Mouse (Mus musculus) layer of hippocampus, postnatal 36 days (tissue): ENCODE measurements at regions not wholly inside any gene's neighbourhood (a gene's known extent, or its start where the extent isn't known, plus 50 kb on each side); places are given as distances from the start of the nearest gene placed in this dataset.
"Not testable (repeated sequence)": the region's sequence is repeated elsewhere in the genome, so short reads cannot be mapped to it uniquely, and the experiment has no call there.

Source experiments
- DNase-seq, 2 experiments: peaks; one replicate each; pipeline ENCODE4 v3.0.0; 2022

- no peak for DNase-seq
Measured at GRCm38 (mm10) chr3:8163030-8163429, 1446.9 kb downstream of the Zfp704 start.

GRCm38 (mm10) chr3:8161997-8162756, 1447.7 kb downstream of the Zfp704 start:
- DNase-seq: no peak

DNA sequence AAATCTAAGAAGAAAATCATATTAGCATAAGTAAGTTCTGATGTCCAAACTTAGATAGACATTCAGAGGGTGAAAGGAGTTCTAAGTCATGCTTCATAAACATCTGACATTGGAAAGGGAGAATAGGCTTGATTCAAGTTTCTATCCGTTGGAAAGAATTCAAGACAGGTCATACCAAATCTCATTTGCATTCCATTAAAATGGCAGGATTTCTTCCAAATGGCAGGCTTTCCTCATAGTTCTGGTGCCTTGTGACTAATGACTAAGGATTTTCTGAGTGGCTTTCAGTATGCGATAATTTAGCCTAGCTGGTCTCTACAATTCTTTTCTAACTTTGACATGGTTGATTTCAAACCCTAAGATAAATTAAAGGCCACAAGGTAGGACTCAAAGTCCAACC, 1466.9 kb downstream of the Zfp704 start:
- DNase-seq: no peak

DNA sequence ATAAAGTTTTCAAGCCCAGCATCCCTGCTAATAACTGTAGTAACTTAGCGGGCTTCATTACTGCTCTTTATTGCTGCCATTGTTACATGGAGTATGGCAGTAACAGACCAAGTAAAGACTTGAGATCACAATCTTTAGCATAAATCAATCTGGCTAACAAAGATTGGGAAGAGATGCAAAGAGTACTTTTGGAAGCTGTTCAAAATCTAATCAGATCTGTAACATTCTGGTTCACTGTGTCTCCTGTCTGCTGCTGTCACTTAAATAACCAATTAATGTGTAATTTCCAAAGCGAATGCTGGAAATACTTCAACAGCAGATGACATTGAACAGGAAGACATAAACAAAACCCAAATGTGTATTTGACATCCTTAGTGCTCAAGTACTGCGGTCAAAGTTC, 1467.7 kb downstream of the Zfp704 start:
- DNase-seq: no peak

DNA sequence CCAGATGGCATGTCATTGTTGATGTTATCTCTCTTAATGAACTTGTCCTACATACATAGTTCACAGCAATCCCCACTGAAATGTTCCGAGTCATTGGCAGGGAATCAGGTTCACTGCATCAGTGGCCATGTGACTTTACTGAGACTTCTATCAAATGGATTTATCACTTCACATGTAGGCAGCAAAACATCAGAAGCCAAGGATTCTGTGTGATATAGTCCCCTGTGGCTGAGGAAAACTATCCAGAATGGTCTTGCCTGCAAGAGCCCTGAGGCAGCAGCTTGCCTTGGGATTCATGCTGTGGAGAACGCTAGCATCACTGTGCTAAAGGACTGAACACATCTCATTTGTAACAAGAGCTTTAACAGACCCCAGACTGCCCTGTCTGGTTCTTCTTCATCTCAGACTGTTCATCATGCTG, 1468.2 kb downstream of the Zfp704 start:
- no peak for DNase-seq

- not testable (repeated sequence) for DNase-seq
Measured at GRCm38 (mm10) chr3:8123641-8124040, 1486.2 kb downstream of the Zfp704 start.

- DNase-seq: no peak
Measured at GRCm38 (mm10) chr3:8123141-8123540, 1486.7 kb downstream of the Zfp704 start.

DNA sequence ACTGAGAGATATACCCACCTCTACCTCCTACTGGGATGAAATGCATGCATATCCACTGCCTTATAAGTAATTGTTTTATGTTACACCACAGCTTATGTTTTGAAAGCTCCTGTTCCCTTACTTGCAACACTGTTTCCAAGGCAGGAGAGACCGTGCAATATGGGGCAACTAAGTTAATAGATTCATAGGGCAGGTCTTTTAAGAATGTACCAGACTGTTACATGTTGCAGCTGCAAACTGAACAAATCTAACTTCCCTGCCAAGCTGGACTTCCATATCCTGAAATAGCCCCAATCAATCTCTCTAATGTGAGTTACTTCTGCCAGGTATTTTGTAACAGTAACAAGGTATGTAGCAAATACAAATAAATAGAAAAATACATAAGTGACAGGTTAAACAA, 1478.0 kb upstream of the 1700008P02Rik start:
- no peak for DNase-seq

DNA sequence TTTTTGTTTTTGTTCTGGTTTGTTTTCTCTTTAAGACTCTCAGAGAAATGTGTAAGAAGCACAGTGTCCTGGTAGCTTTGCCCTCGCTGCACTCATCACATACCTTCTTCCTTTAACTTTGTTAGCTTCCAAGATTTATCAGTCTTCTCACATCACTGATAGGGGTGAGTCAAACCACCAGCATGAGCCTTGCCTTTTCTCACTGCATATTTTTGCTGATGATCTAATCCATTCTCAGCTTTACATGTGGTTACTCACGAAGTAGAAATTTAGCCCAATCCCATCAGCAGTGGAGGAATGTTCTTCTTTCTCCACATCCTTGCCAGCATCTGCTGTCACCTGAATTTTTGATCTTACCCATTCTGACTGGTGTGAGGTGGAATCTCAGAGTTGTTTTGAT, 1464.5 kb upstream of the 1700008P02Rik start:
- DNase-seq: no peak

DNA sequence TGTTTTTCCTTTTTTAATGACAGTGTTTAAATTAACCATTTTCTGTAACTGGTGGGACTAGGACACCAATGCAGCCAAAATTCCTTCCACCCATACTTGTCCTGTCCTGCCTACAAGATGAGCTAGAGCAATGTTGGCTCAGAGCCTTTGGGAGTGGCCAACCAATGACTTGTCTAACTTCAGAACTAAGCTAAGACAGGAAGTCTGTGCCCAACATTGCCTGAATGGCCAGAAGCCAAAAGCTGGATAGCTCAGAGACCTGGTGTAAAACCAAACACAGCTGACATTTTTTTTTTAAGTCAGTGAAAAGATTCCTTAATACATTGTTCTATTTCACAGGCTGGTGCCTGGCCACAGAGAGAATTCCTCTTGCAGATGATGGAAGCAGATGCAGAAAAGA, 1433.5 kb upstream of the 1700008P02Rik start:
- DNase-seq: no peak

DNA sequence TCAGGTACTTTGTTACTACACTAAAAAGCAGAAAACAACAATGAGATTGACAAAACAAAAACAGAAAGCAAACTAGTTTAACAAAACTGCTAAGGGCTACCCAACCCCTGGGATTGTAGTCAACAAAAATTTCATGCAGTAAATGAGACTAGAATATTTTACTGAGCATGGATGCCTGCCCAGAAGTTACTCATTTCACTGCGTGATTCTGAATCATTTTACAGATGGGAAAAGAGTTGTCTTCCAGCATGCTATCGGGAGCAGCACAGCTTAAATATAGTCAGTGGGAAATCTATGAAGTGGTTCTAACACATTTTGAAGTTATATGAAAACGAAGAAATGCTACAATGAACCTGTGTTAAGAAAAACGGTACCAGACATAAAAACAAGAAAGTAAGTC, 1430.9 kb upstream of the 1700008P02Rik start:
- peak in 1 of 2 experiments; percentile 5 for DNase-seq

DNA sequence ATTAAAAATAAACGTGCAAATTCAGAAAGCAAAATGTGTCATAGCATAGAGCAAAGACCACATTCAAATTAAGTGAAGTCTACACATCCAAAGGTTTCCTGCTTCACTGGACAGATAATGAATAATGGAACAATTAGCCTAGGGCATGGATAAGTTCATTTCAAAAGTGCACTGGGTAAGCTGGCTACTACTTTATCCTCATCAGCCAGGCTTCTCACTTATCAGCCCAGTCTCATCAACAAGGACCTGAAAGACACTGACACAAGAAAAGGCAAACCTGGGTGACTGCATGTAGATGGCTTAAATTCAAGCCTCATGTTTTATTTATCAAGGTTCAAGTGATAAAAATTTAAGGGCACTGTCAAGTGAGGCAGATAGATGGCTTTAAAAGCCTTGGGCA, 1429.5 kb upstream of the 1700008P02Rik start:
- DNase-seq: no peak

DNA sequence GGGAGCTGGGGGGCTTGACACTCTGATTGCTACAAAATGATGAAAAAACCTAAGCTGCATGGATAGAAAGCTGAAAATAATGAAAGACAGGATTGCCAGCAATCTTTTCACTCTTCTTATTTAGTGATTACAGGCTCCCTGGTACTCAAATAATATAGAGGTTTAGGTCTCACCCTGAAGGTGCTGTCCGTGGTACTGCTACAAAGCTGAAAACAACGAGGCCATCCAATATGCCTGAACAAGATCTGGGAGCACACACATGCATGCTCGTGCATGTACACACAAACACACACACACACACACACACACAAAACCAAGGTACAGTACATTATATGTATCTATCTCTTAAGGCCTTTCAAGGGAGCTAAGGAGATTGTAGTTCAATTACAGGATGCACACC, 1426.1 kb upstream of the 1700008P02Rik start:
- no peak for DNase-seq

GRCm38 (mm10) chr3:8036697-8037096, 1416.5 kb upstream of the 1700008P02Rik start:
- no peak for DNase-seq

- DNase-seq: no peak
Measured at GRCm38 (mm10) chr3:8035091-8035729, 1415.0 kb upstream of the 1700008P02Rik start.

- no peak for DNase-seq
Measured at GRCm38 (mm10) chr3:8026325-8027017, 1406.2 kb upstream of the 1700008P02Rik start.

- no peak for DNase-seq
Measured at GRCm38 (mm10) chr3:8022654-8023053, 1402.4 kb upstream of the 1700008P02Rik start.

- DNase-seq: no peak
Measured at GRCm38 (mm10) chr3:8017489-8017888, 1397.2 kb upstream of the 1700008P02Rik start.

- no peak for DNase-seq
Measured at GRCm38 (mm10) chr3:8016945-8017344, 1396.7 kb upstream of the 1700008P02Rik start.

DNA sequence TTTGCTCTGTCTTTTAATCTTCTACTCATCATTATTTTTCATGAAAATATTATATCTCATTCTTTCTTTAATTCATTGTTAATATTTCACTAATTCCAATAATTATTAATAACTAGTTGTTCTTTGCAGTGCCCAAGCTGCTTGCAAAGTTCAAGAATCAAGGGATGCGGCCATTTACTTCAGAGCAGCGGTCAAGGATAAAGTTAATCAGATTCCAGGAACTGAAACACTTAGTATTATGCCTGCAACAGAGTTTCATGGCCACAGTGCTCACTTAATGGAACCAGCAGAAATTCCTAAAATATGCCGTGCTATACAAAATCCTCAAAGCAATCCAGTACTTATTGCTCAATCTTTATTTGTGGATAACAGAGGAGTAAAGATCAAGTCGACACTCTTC, 1389.7 kb upstream of the 1700008P02Rik start:
- DNase-seq: no peak

DNA sequence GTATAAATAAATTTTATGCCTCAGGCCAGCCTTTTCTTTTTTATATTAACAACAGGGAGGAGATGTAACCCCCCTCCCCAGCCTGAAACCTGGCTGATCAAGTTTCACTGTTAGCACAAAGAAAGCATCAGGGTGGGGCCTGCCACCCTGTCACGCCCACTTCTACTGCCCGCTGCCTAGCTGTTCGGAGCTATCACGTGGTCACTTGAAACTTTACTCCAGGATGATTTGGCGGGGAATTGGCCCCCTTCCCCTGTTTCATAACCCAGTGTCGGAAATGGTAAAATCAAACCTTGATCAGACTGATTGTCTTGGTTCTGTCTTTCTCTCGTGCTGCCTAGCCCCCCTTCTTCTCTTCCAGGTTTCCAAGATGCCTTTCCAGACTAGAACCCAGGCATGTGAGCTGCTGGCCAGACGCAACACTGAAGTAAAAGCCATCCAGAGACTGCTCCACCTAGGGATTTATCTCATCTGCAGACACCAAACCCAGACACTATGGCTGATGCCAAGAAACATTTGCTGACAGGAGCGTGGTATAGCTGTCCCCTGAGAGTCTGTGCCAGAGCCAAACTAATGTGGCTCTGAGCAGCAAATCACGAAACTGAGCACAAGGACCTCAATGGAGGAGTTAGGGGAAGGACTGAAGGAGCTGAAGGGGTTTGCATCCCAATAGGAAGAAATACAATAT, 1386.6 kb upstream of the 1700008P02Rik start:
- no peak for DNase-seq

- no peak for DNase-seq
Measured at GRCm38 (mm10) chr3:8006273-8006672, 1386.0 kb upstream of the 1700008P02Rik start.

DNA sequence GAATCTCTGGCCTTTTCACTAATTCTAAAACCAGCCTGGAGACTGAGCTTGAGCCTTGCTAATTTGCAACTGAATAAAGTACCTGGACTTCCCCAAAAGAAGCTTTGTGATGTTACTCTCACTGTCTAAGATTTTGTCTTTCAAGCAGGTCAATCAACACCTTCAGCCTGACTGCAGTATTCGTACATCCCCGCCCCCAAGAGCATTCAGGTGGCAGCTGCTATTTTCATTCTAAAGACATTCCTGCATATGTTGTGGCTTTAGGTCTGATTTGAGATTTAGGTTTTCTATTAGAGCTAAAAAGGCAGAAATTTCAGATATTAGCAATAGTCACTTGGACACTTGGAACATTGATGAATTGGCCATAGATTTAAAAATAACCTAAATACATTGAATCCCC, 1385.4 kb upstream of the 1700008P02Rik start:
- not testable (repeated sequence) for DNase-seq
